Mouse (Mus musculus) induced T-regulatory cell, adult 2 months (primary cell): Measurements from ENCODE around the gene Actl10.
A peak's percentile ranks its signal among the peaks of the same experiment; 100 is the strongest.

Source experiments
- DNase-seq: peaks from one replicate; pipeline ENCODE4 v3.0.0-alpha.2; 2012; ENCODE audit warnings: low read depth

Actl10 gene

GRCm38 (mm10) chr2:154551476-154551875 is at the start of gene Actl10:
TSS of gene Actl10 (plus strand) at chr2:154551776.
- no peak for DNase-seq

GRCm38 (mm10) chr2:154507076-154507475 is 44.5 kb upstream of the Actl10 start:
- DNase-seq = no peak

GRCm38 (mm10) chr2:154507566-154508283 is 43.9 kb upstream of the Actl10 start:
- DNase-seq = peak; percentile 9

GRCm38 (mm10) chr2:154508450-154508849 is 43.1 kb upstream of the Actl10 start:
- DNase-seq = no peak

GRCm38 (mm10) chr2:154510141-154510540 is 41.4 kb upstream of the Actl10 start:
- no peak for DNase-seq

- no peak for DNase-seq
These were observed 34.6 kb upstream of the Actl10 start for GRCm38 (mm10) chr2:154516944-154517343.

- DNase-seq = no peak
These were observed 34.2 kb upstream of the Actl10 start for GRCm38 (mm10) chr2:154517424-154517823.

- DNase-seq = no peak
These were observed 30.1 kb upstream of the Actl10 start for GRCm38 (mm10) chr2:154521449-154521848.

GRCm38 (mm10) chr2:154522334-154522733 is 29.2 kb upstream of the Actl10 start:
- no peak for DNase-seq

- no peak for DNase-seq
These were observed 26.3 kb upstream of the Actl10 start for GRCm38 (mm10) chr2:154525285-154525684.

GRCm38 (mm10) chr2:154526531-154526930 is 25.0 kb upstream of the Actl10 start:
- DNase-seq = no peak

- DNase-seq = no peak
These were observed 18.7 kb upstream of the Actl10 start for GRCm38 (mm10) chr2:154532888-154533287.

- DNase-seq = no peak
These were observed 16.8 kb upstream of the Actl10 start for GRCm38 (mm10) chr2:154534704-154535270.

GRCm38 (mm10) chr2:154538310-154538709 is 13.3 kb upstream of the Actl10 start:
- DNase-seq = no peak

GRCm38 (mm10) chr2:154538710-154539109 is 12.9 kb upstream of the Actl10 start:
- DNase-seq = no peak

GRCm38 (mm10) chr2:154539720-154540119 is 11.9 kb upstream of the Actl10 start:
- DNase-seq = peak; percentile 38

GRCm38 (mm10) chr2:154541630-154542029 is 9.9 kb upstream of the Actl10 start:
- DNase-seq = no peak

- no peak for DNase-seq
These were observed 7.8 kb upstream of the Actl10 start for GRCm38 (mm10) chr2:154543567-154544347.

- no peak for DNase-seq
These were observed 4.9 kb upstream of the Actl10 start, which contains the start of gene 1700003F12Rik for GRCm38 (mm10) chr2:154546711-154547110. TSS of gene 1700003F12Rik (plus strand) at chr2:154547085.

- DNase-seq = no peak
These were observed 2.9 kb upstream of the Actl10 start for GRCm38 (mm10) chr2:154548688-154549087.

- DNase-seq = peak; percentile 61
These were observed 2.3 kb upstream of the Actl10 start for GRCm38 (mm10) chr2:154549127-154549885.

- DNase-seq = no peak
These were observed 1.7 kb upstream of the Actl10 start for GRCm38 (mm10) chr2:154549886-154550189.
